Mouse (Mus musculus): ENCODE data around the gene Wdr4.

- no peak for TF ChIP-seq CTCF (IDR thresholded peaks at IDR 0.05; ENCODE audit: low read depth, low read length)
- TF ChIP-seq POLR2A (IDR thresholded peaks at IDR 0.05; ENCODE audit: borderline replicate concordance, low read depth, low read length) = no peak
Observed at GRCm38 (mm10) chr17:31456723-31457567, 62.8 kb downstream of the Wdr4 start.
